Mouse (Mus musculus) testis, adult 2 months (tissue): Measurements from ENCODE around the gene Pnliprp2. TPM values are rescaled to one million over a fixed set of nuclear protein-coding genes. Genes with fewer than 3 reads are reported as not detected.

ENCODE experiments used
- H3K27ac ChIP-seq: fragments of 200-500 bp; 2 replicates; pipeline ENCODE4 v1.5.1; 2012; ENCODE audit warnings: low read depth, low read length; ENCODE audit not compliant: control insufficient read depth, insufficient read depth
- H3K27me3 ChIP-seq: fragments of 200-500 bp; 2 replicates; pipeline ENCODE4 v1.6.1; 2012; ENCODE audit warnings: mild to moderate bottlenecking, low read length, moderate library complexity; ENCODE audit not compliant: control insufficient read depth, insufficient read depth
- H3K36me3 ChIP-seq: fragments of 200-500 bp; 2 replicates; pipeline ENCODE4 v1.6.1; 2012; ENCODE audit warnings: mild to moderate bottlenecking, low read length; ENCODE audit not compliant: control insufficient read depth, insufficient read depth
- H3K4me1 ChIP-seq: fragments of 200-500 bp; 2 replicates; pipeline ENCODE4 v1.6.1; 2012; ENCODE audit warnings: low read length; ENCODE audit not compliant: control insufficient read depth, insufficient read depth
- H3K4me3 ChIP-seq: fragments of 200-500 bp; 2 replicates; pipeline ENCODE4 v1.5.1; 2012; ENCODE audit warnings: low read depth, mild to moderate bottlenecking, low read length, moderate library complexity, mixed read lengths; ENCODE audit not compliant: control insufficient read depth
- CTCF ChIP-seq: fragments of 200-500 bp; IDR thresholded peaks from 2 replicates; pipeline ENCODE4 v1.5.1; 2012; ENCODE audit warnings: low read depth, mild to moderate bottlenecking, inconsistent platforms, low read length, moderate library complexity; ENCODE audit not compliant: control insufficient read depth, insufficient read depth, insufficient replicate concordance
- POLR2A ChIP-seq: fragments of 200-500 bp; IDR thresholded peaks from 2 replicates; pipeline ENCODE4 v1.6.1; 2012; ENCODE audit warnings: low read depth, mild to moderate bottlenecking, inconsistent platforms, low read length, moderate library complexity; ENCODE audit not compliant: control insufficient read depth
- polyA plus RNA-seq: library from polyadenylated mRNA; depleted of rRNA; stranded (reverse); fragments of >200 nt; gene quantifications from 2 replicates; pipeline ENCODE4 v1.2.3, GENCODE M21; 2012; rRNA removed

The Pnliprp2 gene
- polyA plus RNA-seq = 0.14 and 0.32 TPM in 2 replicates

DNA sequence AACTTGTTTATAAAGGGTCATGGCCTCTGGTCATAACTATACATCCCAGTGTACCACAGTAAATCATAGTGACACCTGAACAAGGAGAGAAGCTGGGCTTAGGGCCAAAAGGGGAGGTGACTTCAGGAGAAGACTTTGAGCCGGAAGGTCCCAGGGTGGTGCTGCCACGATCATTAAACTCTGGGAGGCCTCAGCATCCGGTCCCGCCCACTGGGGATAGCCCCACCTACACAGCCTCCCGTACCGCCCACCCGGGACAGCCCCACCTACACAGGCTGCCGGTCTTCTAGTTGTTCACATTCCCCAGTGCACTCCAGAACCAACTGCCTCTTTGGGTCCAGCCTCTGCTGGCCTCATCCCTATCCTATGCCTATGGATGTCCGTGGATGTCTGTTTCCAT is at the start of gene Pnliprp2:
Pnliprp2 (plus strand) TSS at position 297 of the 400 bp plus-strand sequence.
- Histone ChIP-seq H3K27me3 (no peaks in the 10 kb centered on the region), H3K4me3 (peak within 1 kb of the TSS; percentile 58), H3K4me1 (peaks cover 4% of the 10 kb centered on the region), H3K36me3 (no peaks in the 10 kb centered on the region), H3K27ac (no peak within 1 kb of the TSS)
- no peak for TF ChIP-seq POLR2A
- no peak for TF ChIP-seq CTCF

- no peak overlapping the region for H3K27ac ChIP-seq
- no peaks in the 10 kb centered on the region for H3K36me3 ChIP-seq
- TF ChIP-seq CTCF (no peak), POLR2A (no peak)
- no peaks in the 10 kb centered on the region for H3K4me1 ChIP-seq
- H3K27me3 ChIP-seq = no peaks in the 10 kb centered on the region
- H3K4me3 ChIP-seq = no peak overlapping the region
Measured at GRCm38 (mm10) chr19:58717925-58718324, 41.6 kb upstream of the Pnliprp2 start.

DNA sequence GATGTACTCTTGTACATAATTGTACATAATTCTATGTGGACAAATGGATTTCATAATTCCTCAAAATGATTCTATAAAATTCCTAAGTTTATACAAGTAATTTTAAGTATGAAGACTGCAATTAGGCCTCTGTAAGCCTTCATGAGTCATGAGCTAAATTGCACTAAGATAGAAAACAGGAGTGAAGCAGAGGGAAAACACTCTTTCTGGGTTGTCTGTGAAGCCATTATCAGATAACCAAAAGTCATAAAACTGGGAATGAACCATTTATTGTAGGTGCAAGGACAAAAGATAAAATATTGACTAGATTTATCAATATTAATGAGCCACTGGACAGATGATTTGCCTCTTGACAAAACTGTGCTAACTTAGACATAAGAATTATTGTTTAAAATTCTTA is 39.1 kb upstream of the Pnliprp2 start:
- no peaks in the 10 kb centered on the region for H3K4me1 ChIP-seq
- no peak overlapping the region for H3K4me3 ChIP-seq
- no peak overlapping the region for H3K27ac ChIP-seq
- no peaks in the 10 kb centered on the region for H3K27me3 ChIP-seq
- no peaks in the 10 kb centered on the region for H3K36me3 ChIP-seq
- TF ChIP-seq CTCF (no peak), POLR2A (no peak)

DNA sequence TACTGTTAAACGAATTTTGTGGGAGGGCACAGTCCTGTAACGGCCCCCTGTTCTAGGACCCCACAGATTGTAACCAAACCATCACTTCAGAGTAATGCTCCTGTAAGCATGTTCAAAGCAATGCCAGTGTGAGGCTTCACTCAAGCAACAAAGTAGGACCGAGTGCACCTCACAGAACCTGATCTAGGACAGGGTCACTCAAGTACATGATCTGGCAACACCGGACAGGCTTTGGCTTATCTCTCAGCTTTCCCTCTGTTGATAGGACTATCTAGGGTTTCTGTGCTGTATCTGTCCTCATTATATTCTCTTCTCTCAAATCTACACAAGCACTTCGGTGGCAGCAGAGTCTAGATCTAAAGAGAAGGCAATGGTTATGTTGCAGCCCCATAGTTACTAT is 33.0 kb upstream of the Pnliprp2 start:
- TF ChIP-seq CTCF = no peak
- no peak for TF ChIP-seq POLR2A
- Histone ChIP-seq H3K27me3 (no peaks in the 10 kb centered on the region), H3K36me3 (no peaks in the 10 kb centered on the region), H3K4me3 (no peak overlapping the region), H3K27ac (no peak overlapping the region), H3K4me1 (no peaks in the 10 kb centered on the region; the same call in 1 of the 2 replicates)

GRCm38 (mm10) chr19:58727756-58728155 is 31.8 kb upstream of the Pnliprp2 start:
- H3K36me3 ChIP-seq = no peaks in the 10 kb centered on the region
- H3K27me3 ChIP-seq = no peaks in the 10 kb centered on the region
- no peak overlapping the region for H3K4me3 ChIP-seq
- no peak overlapping the region for H3K27ac ChIP-seq
- no peaks in the 10 kb centered on the region; the same call in 1 of the 2 replicates for H3K4me1 ChIP-seq
- no peak for TF ChIP-seq CTCF
- no peak for TF ChIP-seq POLR2A

- TF ChIP-seq POLR2A (no peak), CTCF (no peak)
- Histone ChIP-seq H3K4me1 (no peaks in the 10 kb centered on the region; the same call in 1 of the 2 replicates), H3K27ac (no peak within 1 kb of the TSS), H3K27me3 (no peaks in the 10 kb centered on the region), H3K36me3 (no peaks in the 10 kb centered on the region), H3K4me3 (no peak within 1 kb of the TSS)
Measured at GRCm38 (mm10) chr19:58728445-58729031, 31.0 kb upstream of the Pnliprp2 start, which contains the start of gene Pnliprp1. Pnliprp1 (plus strand) TSS chr19:58728887.

- Histone ChIP-seq H3K4me3 (no peak overlapping the region), H3K27me3 (no peaks in the 10 kb centered on the region), H3K4me1 (no peaks in the 10 kb centered on the region), H3K27ac (no peak overlapping the region), H3K36me3 (no peaks in the 10 kb centered on the region)
- no peak for TF ChIP-seq CTCF
- TF ChIP-seq POLR2A = no peak
Measured at GRCm38 (mm10) chr19:58733216-58733615, 26.3 kb upstream of the Pnliprp2 start.

DNA sequence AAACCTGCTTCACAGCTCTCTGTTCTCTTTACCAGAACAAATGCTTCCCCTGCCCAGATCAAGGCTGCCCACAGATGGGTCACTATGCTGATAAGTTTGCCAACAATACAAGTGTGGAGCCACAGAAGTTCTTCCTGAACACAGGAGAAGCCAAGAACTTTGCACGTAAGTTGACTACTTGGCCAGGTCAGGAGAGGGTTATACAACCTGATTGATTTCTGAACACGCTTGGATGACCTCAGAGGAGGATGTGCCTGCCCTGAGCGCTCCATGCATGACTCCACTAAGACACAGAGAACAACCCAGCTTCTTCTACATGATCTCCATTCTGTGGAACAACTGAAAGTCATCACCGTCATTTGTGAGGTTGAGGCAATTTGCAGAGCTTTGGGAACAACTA is 21.4 kb upstream of the Pnliprp2 start:
- TF ChIP-seq CTCF = no peak
- no peak for TF ChIP-seq POLR2A

More for the DNA sequence above, 21.4 kb upstream of the Pnliprp2 start:
- Histone ChIP-seq H3K27ac (no peak overlapping the region), H3K4me1 (no peaks in the 10 kb centered on the region), H3K27me3 (no peaks in the 10 kb centered on the region), H3K4me3 (no peak overlapping the region), H3K36me3 (no peaks in the 10 kb centered on the region)
